Mouse (Mus musculus): ENCODE results near the gene Slc2a13.

The Slc2a13 gene

DNA sequence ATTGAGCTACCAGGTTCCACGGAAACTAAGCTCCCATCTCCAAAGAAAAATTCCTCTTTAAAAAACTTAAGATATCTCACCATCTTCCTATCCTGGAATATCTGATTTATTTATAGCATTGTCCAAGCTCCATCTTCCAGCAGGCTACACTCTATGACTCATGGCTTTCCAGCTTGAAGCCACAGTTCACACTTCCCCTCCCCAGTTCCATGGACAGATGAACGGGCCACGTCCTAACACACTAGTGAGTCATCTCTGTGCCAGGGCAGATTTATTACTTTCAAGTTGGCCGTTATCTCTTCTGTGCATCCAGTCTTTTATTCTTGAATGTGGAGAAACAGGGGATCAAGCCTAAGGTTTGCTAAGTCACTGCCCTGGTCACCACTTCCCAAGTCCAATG is 78.0 kb downstream of the Slc2a13 start:
- DNase-seq = no peak

GRCm38 (mm10) chr15:91479924-91480615 is 93.0 kb downstream of the Slc2a13 start:
- DNase-seq = no peak

DNA sequence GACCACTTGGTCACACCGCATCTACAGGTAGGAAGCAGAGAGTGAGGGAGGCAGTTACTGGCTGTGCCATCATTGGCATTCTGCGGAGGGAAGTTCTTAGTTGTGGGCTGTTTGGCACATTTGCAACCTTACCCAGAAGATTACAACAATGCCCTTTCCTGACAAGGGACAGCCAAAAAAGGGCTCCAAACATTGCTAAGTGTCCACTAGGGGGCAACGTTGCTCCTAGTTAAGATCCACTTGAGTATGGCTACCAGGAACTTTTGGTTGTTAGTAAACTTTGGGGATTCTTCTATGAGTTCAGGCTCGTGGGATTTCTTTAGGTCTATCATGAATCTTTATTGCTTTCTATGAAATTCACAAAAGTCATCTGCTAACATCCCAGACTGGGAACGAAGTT is 95.3 kb downstream of the Slc2a13 start:
- DNase-seq = peak in 1 of 2 experiments; percentile 17

- DNase-seq = no peak
These were observed 99.2 kb downstream of the Slc2a13 start for GRCm38 (mm10) chr15:91473690-91474409.

GRCm38 (mm10) chr15:91465331-91465730 is 107.7 kb downstream of the Slc2a13 start:
- no peak for DNase-seq

- no peak for DNase-seq
These were observed 109.1 kb downstream of the Slc2a13 start for GRCm38 (mm10) chr15:91463857-91464435.

DNA sequence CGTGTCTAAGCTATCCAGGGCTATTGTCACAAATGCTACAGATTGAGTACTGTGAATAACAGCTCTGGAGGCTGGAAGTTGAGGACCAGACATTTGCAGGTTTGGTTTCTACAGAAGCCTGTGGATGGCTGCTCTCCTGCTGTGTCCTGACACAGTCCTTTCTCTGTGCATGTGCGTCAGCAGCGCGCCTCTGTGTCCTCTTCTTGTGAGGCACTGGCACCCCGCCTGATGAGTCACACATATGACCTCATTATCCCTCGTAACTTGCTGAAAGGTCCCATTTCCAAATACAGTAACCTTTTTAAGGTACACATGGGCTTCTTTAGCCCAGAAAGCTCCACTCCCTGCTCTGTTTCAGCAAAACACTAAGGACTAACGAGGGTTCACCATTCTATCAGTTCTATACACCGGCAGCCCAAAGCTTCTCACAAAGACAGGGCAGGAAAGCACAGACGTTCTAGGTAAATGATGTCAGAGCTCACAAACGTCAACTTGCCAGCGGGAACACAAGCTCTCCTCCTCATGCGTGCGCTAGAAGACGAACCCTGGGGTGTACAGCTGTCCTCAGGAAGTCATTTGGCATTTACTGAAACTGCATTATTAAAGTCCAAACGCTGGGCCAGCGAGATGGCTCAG is 109.9 kb downstream of the Slc2a13 start:
- no peak for DNase-seq

GRCm38 (mm10) chr15:91461940-91462339 is 111.1 kb downstream of the Slc2a13 start:
- DNase-seq = no peak

DNA sequence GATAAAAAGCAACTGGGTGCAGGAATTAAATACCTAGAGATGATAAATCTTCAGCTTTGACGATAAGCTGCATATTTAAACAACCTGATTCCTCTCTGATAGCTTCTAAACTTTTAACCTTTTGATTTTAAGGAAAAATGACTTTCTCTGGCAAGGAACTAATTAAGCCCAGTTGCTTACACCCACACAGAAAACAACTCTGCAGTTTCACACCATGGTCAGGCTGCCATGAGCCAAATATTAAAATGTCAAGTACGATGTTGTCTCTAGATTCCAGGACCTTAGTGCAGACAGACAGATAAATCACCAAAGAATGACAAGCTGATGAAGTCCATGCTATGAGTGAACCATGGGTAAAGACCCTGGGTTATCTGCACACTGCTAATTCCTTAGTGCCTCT is 115.9 kb downstream of the Slc2a13 start:
- no peak for DNase-seq

DNA sequence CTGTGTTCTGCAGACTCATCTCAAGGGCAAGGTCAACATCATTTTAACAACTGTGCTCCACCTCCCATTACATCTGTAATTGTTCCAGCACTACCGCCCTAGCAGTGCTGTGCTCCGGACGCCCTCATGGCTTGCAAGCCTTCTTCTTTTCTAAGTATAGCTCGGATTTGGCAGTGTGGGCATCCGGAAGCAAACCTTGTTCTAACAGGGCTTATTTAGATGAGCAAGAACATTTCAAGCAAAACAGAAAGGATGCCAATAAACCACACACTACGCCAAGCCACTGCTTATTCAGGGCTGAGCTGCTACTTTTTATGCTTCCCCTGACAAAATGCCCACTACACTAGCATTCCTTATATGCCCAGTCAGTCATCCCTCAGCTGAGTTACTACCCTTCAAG is 127.7 kb downstream of the Slc2a13 start:
- no peak for DNase-seq

- no peak for DNase-seq
These were observed 129.6 kb downstream of the Slc2a13 start for GRCm38 (mm10) chr15:91443449-91443848.

GRCm38 (mm10) chr15:91439883-91440282 is 133.2 kb downstream of the Slc2a13 start:
- DNase-seq = no peak

GRCm38 (mm10) chr15:91425426-91425825 is 147.6 kb downstream of the Slc2a13 start:
- no peak for DNase-seq

DNA sequence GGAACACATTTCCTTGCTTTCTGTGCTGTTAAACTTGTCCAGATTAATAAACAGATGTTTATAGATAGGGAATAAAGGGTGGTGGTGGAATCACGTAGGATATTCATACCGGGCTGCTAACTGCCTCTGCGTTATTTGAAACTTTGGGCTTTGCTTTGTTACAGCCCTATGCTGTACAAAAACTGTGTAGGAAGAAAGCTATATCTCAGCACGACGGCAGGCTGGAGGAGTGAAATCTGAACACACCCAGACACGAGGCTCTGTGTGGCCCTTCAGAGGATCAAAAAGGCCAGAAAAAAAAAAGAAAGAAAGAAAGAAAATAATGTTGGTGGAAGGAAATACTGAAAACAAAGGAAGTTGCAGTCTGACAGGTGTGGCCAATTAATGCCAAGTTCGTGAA is 166.1 kb downstream of the Slc2a13 start:
- no peak for DNase-seq

DNA sequence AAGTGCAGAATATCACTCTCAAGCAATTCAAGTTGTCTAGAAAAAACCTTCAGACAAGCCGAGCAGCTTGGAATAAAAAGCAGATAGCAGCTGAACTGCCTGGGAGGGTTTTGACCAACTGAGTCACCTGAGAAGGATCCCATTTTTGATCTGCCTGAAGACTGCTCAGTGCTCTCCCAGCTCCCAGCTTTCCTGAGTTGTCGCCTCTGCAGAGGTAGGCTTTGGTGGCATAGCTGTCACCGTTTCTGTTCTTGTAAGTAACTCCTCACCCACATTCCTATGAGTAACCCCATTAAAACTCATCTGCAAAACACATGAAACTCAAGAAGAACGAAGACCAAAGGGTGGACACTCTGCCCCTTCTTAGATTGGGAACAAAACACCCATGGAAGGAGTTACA is 177.9 kb downstream of the Slc2a13 start:
- DNase-seq = no peak

DNA sequence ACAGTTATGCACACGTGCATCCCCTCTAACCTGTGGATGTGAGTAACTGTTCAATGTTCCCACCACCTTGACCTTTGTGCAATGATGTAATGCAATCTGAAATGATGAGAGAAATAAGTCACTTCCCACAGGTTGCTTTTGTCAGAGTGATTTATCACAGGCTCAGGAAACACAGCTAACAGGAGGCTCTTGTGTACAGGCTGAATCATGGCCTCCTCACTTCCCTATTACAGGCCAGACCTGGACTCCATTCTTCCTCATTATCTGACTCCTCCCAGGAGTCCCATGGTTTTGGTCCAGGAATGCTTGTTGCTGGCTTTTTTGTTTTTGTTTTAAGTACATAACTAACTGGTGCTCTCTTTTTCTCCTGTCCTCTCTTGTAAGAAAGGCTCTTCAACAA is 189.4 kb downstream of the Slc2a13 start:
- DNase-seq = no peak

DNA sequence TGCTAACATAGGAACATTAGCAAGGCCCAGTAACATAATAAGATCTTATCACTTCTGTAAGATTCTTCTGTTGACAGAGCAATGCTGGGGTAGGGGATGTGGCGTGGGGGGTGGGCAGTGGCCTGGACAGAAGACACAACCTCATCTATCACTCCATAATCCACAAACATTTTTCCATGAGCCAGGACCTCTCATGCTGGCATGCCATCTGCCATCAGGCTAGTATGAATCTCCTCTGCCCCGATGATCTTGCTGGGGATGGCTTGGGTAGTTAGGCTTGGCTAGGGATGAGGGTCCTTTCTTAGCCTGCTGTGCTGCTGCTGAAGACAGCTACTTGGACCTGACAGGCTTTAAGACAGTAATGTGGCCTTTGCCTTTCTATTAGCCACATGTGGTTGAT is 190.5 kb downstream of the Slc2a13 start:
- DNase-seq = no peak

DNA sequence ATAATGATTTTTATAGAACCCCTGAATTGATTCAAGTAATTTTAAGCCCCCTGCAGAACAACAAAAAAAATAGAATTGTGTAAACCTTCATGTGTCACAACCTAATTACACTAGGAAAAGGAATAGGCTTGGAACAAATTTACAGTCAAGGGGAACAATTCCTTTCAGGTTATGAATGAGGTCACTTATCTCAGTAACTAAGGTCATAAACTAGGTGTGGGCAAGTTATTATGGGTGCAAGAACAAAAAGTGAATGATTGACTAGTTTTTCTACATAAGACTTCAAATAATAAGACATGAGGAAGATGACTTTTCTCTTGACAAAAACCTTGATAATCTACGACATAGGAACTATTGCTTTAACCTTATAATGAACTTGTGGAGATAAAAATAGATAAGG is 191.2 kb downstream of the Slc2a13 start:
- DNase-seq = no peak

DNA sequence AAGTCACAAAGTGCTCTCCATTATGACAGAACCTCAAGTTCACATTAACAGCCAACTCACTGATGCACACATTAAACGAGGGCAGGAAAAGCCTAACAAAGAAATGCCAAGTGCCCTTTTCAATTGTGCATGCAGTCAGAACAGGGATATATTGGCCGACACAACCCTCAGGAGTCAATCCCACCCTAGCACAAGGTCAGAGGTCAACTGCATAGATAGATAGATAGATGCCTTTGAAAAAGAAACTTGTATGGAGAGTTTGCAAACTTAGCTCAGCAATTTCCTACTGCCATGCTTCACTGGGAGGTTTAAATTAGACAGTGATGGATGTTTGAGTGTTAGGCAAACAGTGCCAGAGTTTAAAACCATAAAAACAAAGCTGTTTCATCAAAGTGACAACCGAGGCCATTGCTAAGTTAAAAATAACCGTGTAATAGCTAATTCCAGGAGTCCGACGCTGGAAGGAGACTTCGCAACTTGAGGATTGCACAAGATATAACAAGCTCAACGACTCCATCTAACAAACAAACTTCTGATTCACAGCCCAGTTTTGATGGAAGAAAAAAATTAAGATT is 194.2 kb downstream of the Slc2a13 start:
- no peak for DNase-seq

DNA sequence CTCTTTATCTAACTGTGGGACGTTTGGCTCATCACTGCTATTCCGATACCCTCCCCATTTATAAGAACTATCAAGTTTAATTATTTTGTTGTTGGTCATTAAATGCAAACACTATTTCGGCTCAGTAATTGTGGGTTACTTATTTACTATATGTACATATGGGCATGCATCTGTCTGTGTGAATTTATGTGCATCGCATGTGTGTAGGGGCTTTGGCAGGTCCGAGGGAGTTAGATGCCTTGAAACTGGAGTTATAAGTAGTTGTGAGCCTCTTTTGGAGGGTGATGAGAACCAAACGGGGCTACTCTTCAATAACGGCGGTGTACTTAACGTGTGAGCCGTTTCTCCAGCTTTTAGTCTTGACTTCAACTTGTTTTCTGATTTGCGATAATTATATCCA is 195.5 kb downstream of the Slc2a13 start:
- DNase-seq = no peak

- no peak for DNase-seq
These were observed 196.0 kb downstream of the Slc2a13 start for GRCm38 (mm10) chr15:91377105-91377504.

- DNase-seq = no peak
These were observed 198.6 kb downstream of the Slc2a13 start for GRCm38 (mm10) chr15:91374441-91374840.

DNA sequence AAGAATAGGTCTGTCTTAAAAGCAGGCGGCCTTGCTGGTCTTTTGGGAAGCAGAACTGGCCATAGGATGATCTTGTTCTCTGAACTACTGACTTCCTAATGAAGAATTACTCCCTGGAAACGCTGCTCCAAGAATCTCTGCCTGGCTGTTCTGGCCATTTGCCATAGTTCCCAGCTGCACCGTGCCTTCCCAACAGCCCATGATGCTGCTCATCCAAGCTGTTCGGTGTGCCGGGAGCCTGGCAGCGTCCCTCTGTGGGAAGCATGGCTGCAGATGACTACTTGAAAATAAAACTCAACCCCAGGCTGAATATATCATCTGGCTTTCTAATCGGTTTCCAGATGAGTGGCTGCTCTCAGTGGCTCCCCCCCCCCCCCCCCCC is 199.9 kb downstream of the Slc2a13 start:
- no peak for DNase-seq
